Mouse (Mus musculus) limb, embryonic 14.5 days (tissue): ENCODE measurements around the gene 1700056E22Rik. TPM values are rescaled to one million over a fixed set of nuclear protein-coding genes. Genes with fewer than 3 reads are reported as not detected.

ENCODE experiments used
- ATAC-seq: fragments of 200-750 bp; cut with Nextera tagmentation; 2 replicates; pipeline ENCODE4 v1.8.0; 2017; ENCODE audit warnings: low read depth, moderate number of reproducible peaks, moderate TSS enrichment; ENCODE audit not compliant: low FRiP score
- DNase-seq: peaks from one replicate; pipeline ENCODE4 v3.0.0-alpha.2; 2015; ENCODE audit warnings: low spot score
- H3K27ac ChIP-seq: fragments of 300-500 bp; sonication (generic); replicated peaks from 2 replicates; pipeline ENCODE4 v1.5.1; 2014; ENCODE audit warnings: low read depth, mild to moderate bottlenecking, low read length, moderate library complexity, mixed read lengths
- H3K27me3 ChIP-seq: fragments of 300-500 bp; sonication (generic); 2 replicates; pipeline ENCODE4 v1.6.1; 2014; ENCODE audit warnings: low read length, mixed read lengths; ENCODE audit not compliant: control insufficient read depth, insufficient read depth
- H3K36me3 ChIP-seq: fragments of 300-500 bp; sonication (generic); 2 replicates; pipeline ENCODE4 v1.6.1; 2014; ENCODE audit warnings: mild to moderate bottlenecking, low read length, moderate library complexity, mixed read lengths; ENCODE audit not compliant: control insufficient read depth, insufficient read depth
- H3K4me1 ChIP-seq: fragments of 300-500 bp; sonication (generic); 2 replicates; pipeline ENCODE4 v1.6.1; 2014; ENCODE audit warnings: antibody characterized with exemption, low read length, mixed read lengths; ENCODE audit not compliant: control insufficient read depth, insufficient read depth
- H3K4me2 ChIP-seq: fragments of 300-500 bp; sonication (generic); replicated peaks from 2 replicates; pipeline ENCODE4 v1.6.1; 2014; ENCODE audit warnings: low read depth, mild to moderate bottlenecking, low read length, moderate library complexity; ENCODE audit not compliant: severe bottlenecking
- H3K4me3 ChIP-seq: fragments of 300-500 bp; sonication (generic); replicated peaks from 2 replicates; pipeline ENCODE4 v1.5.1; 2014; ENCODE audit warnings: low read length
- H3K9ac ChIP-seq: fragments of 300-500 bp; sonication (generic); 2 replicates; pipeline ENCODE4 v1.6.1; 2014; ENCODE audit warnings: mild to moderate bottlenecking, low read depth, low read length, moderate library complexity; ENCODE audit not compliant: severe bottlenecking
- H3K9me3 ChIP-seq: fragments of 300-500 bp; sonication (generic); 2 replicates; pipeline ENCODE4 v1.6.1; 2016; ENCODE audit warnings: low read length; ENCODE audit not compliant: control insufficient read depth
- POLR2A ChIP-seq: fragments of 200-500 bp; IDR thresholded peaks from 2 replicates; pipeline ENCODE4 v1.8.0; 2012; ENCODE audit warnings: inconsistent platforms, mild to moderate bottlenecking, moderate library complexity, borderline replicate concordance; ENCODE audit not compliant: insufficient read depth, insufficient read length; ENCODE audit errors: extremely low read depth
- WGBS: fragments of 180-500 bp; shearing (Covaris S2); extraction: QIAGEN DNeasy Blood & Tissue Kit; methylation state at CpG from one replicate; pipeline ENCODE4 v1.1.7; 2014; 5-methylcytosine and 5-hydroxymethylcytosine counted together
- polyA plus RNA-seq, 2 experiments: library from polyadenylated mRNA; depleted of rRNA in 1 of 2; stranded (reverse) in 1 of 2; unstranded in 1 of 2; fragments of >200 nt; fragmentation: Nextera tagmentation in 1 of 2; extraction: Ambion mirVana in 1 of 2; gene quantifications; 2 replicates each; pipeline versions ENCODE4 v1.2.1 to v1.2.3; 2012 to 2014

Gene 1700056E22Rik
- polyA plus RNA-seq, 2 experiments, result 1.8 to 2.5 TPM

DNA sequence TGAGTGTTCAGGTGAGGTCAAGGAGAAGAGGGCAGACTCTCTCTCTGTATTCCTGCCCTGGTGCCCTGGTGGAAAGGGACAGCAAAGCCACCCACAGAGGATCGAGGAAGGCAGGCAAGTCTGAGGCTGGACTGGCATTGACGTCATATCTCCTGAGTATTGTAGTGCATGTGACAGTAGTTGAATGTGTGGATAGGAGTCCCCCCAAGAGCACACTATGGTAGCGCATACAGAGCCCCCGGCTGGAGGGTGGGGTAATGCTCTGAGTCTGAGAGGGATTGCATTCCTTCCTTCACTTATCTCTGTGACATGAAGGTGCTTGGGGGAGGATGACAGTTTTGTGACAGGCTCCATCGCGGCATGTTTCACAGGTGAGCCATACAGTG lies 14.4 kb downstream of the 1700056E22Rik start:
- Histone ChIP-seq H3K9me3 (no peaks in the 10 kb centered on the region), H3K27me3 (no peaks in the 10 kb centered on the region), H3K4me2 (no peak overlapping the region), H3K4me3 (no peak overlapping the region), H3K9ac (no peak overlapping the region), H3K4me1 (no peaks in the 10 kb centered on the region), H3K36me3 (no peaks in the 10 kb centered on the region), H3K27ac (no peak overlapping the region)
- DNase-seq (no peak), ATAC-seq (no peak)
- no peak for TF ChIP-seq POLR2A
- WGBS, result 35% methylated on average over 6 of the region's 6 CpGs

- Histone ChIP-seq H3K36me3 (no peaks in the 10 kb centered on the region), H3K27ac (no peak overlapping the region), H3K4me3 (no peak overlapping the region), H3K4me1 (no peaks in the 10 kb centered on the region), H3K4me2 (no peak overlapping the region), H3K9ac (no peak overlapping the region), H3K27me3 (no peaks in the 10 kb centered on the region), H3K9me3 (no peaks in the 10 kb centered on the region)
- ATAC-seq, result no peak
- no peak for TF ChIP-seq POLR2A
- no peak for DNase-seq
- 49% methylated on average over 6 of the region's 6 CpGs for WGBS
Observed at GRCm38 (mm10) chr1:184019042-184019721, 14.9 kb downstream of the 1700056E22Rik start.

DNA sequence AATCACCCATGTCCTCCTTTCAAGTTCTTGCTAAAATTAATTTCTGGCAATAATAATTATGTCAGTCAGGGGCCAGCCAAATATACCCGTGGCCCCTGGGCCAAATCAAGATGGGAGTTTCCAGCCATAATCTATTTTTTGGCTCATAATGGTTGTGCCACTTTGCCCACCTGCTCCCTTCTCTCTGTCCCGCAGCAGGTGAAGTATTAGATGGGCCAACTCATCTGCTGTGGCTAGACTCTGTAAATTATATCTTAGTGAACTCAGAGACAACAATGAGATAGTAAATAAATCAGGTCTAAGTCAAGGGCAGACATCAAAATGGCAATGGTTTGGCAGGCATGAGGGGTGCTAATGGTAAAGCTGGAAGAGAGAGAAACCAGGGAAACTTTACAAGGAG lies 16.5 kb downstream of the 1700056E22Rik start:
- H3K9me3 ChIP-seq, result no peaks in the 10 kb centered on the region
- WGBS, result 84% methylated on average over 2 of the region's 2 CpGs
- no peaks in the 10 kb centered on the region for H3K27me3 ChIP-seq
- no peak for TF ChIP-seq POLR2A
- ATAC-seq (no peak), DNase-seq (no peak)
- H3K36me3 ChIP-seq, result no peaks in the 10 kb centered on the region
- H3K9ac ChIP-seq, result no peak overlapping the region
- no peak overlapping the region for H3K4me3 ChIP-seq
- H3K27ac ChIP-seq, result no peak overlapping the region
- no peak overlapping the region for H3K4me2 ChIP-seq
- no peaks in the 10 kb centered on the region for H3K4me1 ChIP-seq

GRCm38 (mm10) chr1:184015995-184016730 lies 17.9 kb downstream of the 1700056E22Rik start:
- no peaks in the 10 kb centered on the region for H3K27me3 ChIP-seq
- no peaks in the 10 kb centered on the region for H3K36me3 ChIP-seq
- H3K4me1 ChIP-seq, result no peaks in the 10 kb centered on the region
- no peak overlapping the region for H3K4me2 ChIP-seq
- DNase-seq (no peak), ATAC-seq (no peak)
- no peak for TF ChIP-seq POLR2A
- no peaks in the 10 kb centered on the region for H3K9me3 ChIP-seq
- no peak overlapping the region for H3K27ac ChIP-seq
- H3K9ac ChIP-seq, result no peak overlapping the region
- no peak overlapping the region for H3K4me3 ChIP-seq
- 68% methylated on average over 10 of the region's 10 CpGs for WGBS

DNA sequence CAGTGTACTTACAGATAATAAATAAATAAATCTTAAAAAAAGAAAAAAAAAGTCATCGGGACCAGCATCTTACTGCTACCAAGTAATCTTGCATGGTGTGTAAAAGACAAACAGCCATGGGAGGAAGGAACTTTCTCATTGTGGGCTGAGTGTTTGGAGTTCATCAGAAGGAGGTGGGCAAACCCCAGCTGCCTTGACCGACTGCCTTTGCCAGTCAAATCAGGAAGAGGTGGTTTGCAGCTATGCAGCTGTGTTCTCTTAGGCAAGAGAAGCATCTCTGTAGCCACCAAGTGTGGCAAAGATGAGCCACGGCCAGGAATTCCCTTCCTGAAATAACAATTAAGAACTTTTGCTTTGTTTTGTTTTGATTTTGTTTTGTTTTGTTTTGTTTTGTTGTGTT lies 20.0 kb downstream of the 1700056E22Rik start:
- no peak overlapping the region for H3K27ac ChIP-seq
- no peak overlapping the region for H3K4me2 ChIP-seq
- H3K36me3 ChIP-seq, result no peaks in the 10 kb centered on the region
- DNase-seq (no peak), ATAC-seq (no peak)
- H3K4me3 ChIP-seq, result no peak overlapping the region
- no peak for TF ChIP-seq POLR2A
- H3K9ac ChIP-seq, result no peak overlapping the region
- 83% methylated on average over 3 of the region's 3 CpGs for WGBS
- no peaks in the 10 kb centered on the region for H3K27me3 ChIP-seq
- H3K4me1 ChIP-seq, result no peaks in the 10 kb centered on the region
- H3K9me3 ChIP-seq, result no peaks in the 10 kb centered on the region

GRCm38 (mm10) chr1:184013106-184013505 lies 21.0 kb downstream of the 1700056E22Rik start, which contains the start of gene Dusp10:
Dusp10 (plus strand) TSS chr1:184013302.
- no peaks in the 10 kb centered on the region for H3K27me3 ChIP-seq
- ATAC-seq, result no peak
- no peak for TF ChIP-seq POLR2A
- no peak within 1 kb of the TSS for H3K27ac ChIP-seq
- DNase-seq, result no peak
- H3K4me2 ChIP-seq, result no peak within 1 kb of the TSS
- H3K9ac ChIP-seq, result no peak within 1 kb of the TSS
- no peak within 1 kb of the TSS for H3K4me3 ChIP-seq
- no peaks in the 10 kb centered on the region for H3K9me3 ChIP-seq
- H3K36me3 ChIP-seq, result no peaks in the 10 kb centered on the region
- no peaks in the 10 kb centered on the region for H3K4me1 ChIP-seq
- WGBS, result 91% methylated on average over 4 of the region's 4 CpGs
